Mouse (Mus musculus): ENCODE measurements around the gene Rab11b.

Rab11b gene

GRCm38 (mm10) chr17:33714779-33715178 is 45.6 kb downstream of the Rab11b start:
- DNase-seq: no peak

DNA sequence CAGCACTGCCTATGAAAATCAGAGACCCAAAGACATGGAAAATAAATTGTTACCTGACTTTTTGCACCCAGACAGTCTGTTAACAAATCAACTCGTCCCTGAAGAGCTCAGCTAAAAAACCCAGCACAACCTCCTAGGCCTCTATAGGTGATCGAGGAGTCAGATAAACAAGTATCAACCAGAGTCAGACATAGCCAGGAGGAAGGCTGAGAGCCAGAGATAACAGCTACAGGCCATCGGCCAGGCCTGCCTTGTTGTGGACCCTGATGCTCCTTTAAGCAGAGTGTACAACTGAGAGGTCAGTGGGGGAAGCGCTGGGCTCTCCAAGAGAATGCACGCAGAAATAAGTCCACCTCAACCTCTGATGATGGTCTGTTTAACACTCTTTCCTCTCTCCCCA is 47.1 kb downstream of the Rab11b start:
- no peak for DNase-seq

GRCm38 (mm10) chr17:33709834-33710233 is 50.5 kb downstream of the Rab11b start:
- DNase-seq: no peak

DNA sequence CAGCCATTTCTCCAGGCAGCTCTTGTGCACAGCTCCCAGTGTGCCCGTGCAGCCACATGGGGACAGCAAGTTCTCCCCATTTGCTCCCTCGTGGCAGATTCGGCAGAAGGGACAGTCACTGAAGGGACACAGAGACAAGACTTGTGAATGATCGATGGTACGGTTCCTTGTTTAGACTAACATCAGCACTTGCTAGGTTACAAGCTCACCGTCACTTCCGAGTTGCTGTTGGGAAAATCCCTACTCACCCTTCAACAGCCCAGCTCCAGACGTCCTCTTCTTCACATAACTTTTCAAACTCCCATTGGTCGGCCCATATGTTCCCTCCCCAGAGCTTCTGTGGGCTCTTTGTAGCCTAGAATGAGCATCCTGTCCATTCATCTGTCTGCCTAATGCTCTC is 57.2 kb downstream of the Rab11b start:
- DNase-seq: no peak

GRCm38 (mm10) chr17:33702178-33702577 is 58.2 kb downstream of the Rab11b start:
- no peak for DNase-seq

GRCm38 (mm10) chr17:33695471-33695870 is 64.9 kb downstream of the Rab11b start:
- DNase-seq: no peak
